Mouse (Mus musculus) embryonic facial prominence, embryonic 11.5 days (tissue): ENCODE data around the gene Tsfm. TPM values are rescaled to one million over a fixed set of nuclear protein-coding genes. Genes with fewer than 3 reads are reported as not detected.

Source experiments
- ATAC-seq: fragments of 200-750 bp; cut with Nextera tagmentation; replicated peaks from 2 replicates; pipeline ENCODE4 v1.8.0; 2017; ENCODE audit warnings: low read depth; ENCODE audit not compliant: insufficient number of reproducible peaks, low FRiP score, low TSS enrichment
- DNase-seq: peaks from one replicate; pipeline ENCODE4 v3.0.0-alpha.2; 2015; ENCODE audit warnings: low spot score
- H3K27ac ChIP-seq: fragments of 300-500 bp; sonication (generic); replicated peaks from 2 replicates; pipeline ENCODE4 v1.5.1; 2014; ENCODE audit warnings: mild to moderate bottlenecking, low read depth, low read length, control low read depth
- H3K27me3 ChIP-seq: fragments of 300-500 bp; sonication (generic); 2 replicates; pipeline ENCODE4 v1.6.1; 2014; ENCODE audit warnings: mild to moderate bottlenecking, low read length, moderate library complexity, mixed read lengths; ENCODE audit not compliant: control insufficient read depth, insufficient read depth
- H3K36me3 ChIP-seq: fragments of 300-500 bp; sonication (generic); replicated peaks from 2 replicates; pipeline ENCODE4 v1.6.1; 2014; ENCODE audit warnings: low read depth, mild to moderate bottlenecking, low read length, moderate library complexity, mixed read lengths; ENCODE audit not compliant: control insufficient read depth, insufficient read depth
- H3K4me1 ChIP-seq: fragments of 300-500 bp; sonication (generic); 2 replicates; pipeline ENCODE4 v1.6.1; 2014; ENCODE audit warnings: low read length, mixed read lengths; ENCODE audit not compliant: control insufficient read depth, insufficient read depth
- H3K4me2 ChIP-seq: fragments of 300-500 bp; sonication (generic); 2 replicates; pipeline ENCODE4 v1.6.1; 2014; ENCODE audit warnings: low read depth, mild to moderate bottlenecking, control low read depth, low read length, moderate library complexity
- H3K4me3 ChIP-seq: fragments of 300-500 bp; sonication (generic); 2 replicates; pipeline ENCODE4 v1.5.1; 2014; ENCODE audit warnings: low read depth, low read length, control low read depth
- H3K9ac ChIP-seq: fragments of 300-500 bp; sonication (generic); replicated peaks from 2 replicates; pipeline ENCODE4 v1.6.1; 2014; ENCODE audit warnings: mild to moderate bottlenecking, control low read depth, low read length
- H3K9me3 ChIP-seq: fragments of 300-500 bp; sonication (generic); replicated peaks from 2 replicates; pipeline ENCODE4 v1.6.1; 2016; ENCODE audit warnings: mild to moderate bottlenecking, low read length, inconsistent platforms, mixed read lengths; ENCODE audit not compliant: control insufficient read depth
- WGBS: fragments of 180-500 bp; shearing (Covaris S2); extraction: QIAGEN DNeasy Blood & Tissue Kit; methylation state at CpG from one replicate; pipeline ENCODE4 v1.1.7; 2014; 5-methylcytosine and 5-hydroxymethylcytosine counted together
- polyA plus RNA-seq: library from polyadenylated mRNA; unstranded; fragments of >200 nt; fragmentation: Nextera tagmentation; extraction: Ambion mirVana; gene quantifications from 2 replicates; pipeline ENCODE4 v1.2.1, GENCODE M21; 2014

The Tsfm gene
- polyA plus RNA-seq, 1 experiment from 2014 or later, result 88.5 TPM

- no peak overlapping the region for H3K27ac ChIP-seq
- peak overlapping the region; percentile 78 for H3K4me3 ChIP-seq
- peaks cover 3% of the 10 kb centered on the region for H3K36me3 ChIP-seq
- 23% methylated on average over 5 of the region's 5 CpGs for WGBS
- ATAC-seq (no peak), DNase-seq (no peak)
- H3K9me3 ChIP-seq, result no peaks in the 10 kb centered on the region
- peak overlapping the region; percentile 72 for H3K9ac ChIP-seq
- H3K4me1 ChIP-seq, result no peaks in the 10 kb centered on the region
- no peaks in the 10 kb centered on the region; the same call in none of the 2 replicates for H3K27me3 ChIP-seq
- peak overlapping the region; percentile 85 for H3K4me2 ChIP-seq
Measured at GRCm38 (mm10) chr10:127042468-127043115, 12.0 kb upstream of the Tsfm start.

- no peaks in the 10 kb centered on the region for H3K4me1 ChIP-seq
- H3K27ac ChIP-seq, result no peak overlapping the region; the same call in 1 of the 2 replicates
- under 1% methylated on average over 41 of the region's 44 CpGs for WGBS
- ATAC-seq (peak; percentile 82), DNase-seq (peak; percentile 94)
- peak overlapping the region; percentile 72 for H3K9ac ChIP-seq
- peaks cover 3% of the 10 kb centered on the region for H3K36me3 ChIP-seq
- H3K4me2 ChIP-seq, result peak overlapping the region; percentile 85
- H3K27me3 ChIP-seq, result no peaks in the 10 kb centered on the region
- peak overlapping the region; percentile 78 for H3K4me3 ChIP-seq
- H3K9me3 ChIP-seq, result no peaks in the 10 kb centered on the region
Measured at GRCm38 (mm10) chr10:127041774-127042338, 11.2 kb upstream of the Tsfm start.

DNA sequence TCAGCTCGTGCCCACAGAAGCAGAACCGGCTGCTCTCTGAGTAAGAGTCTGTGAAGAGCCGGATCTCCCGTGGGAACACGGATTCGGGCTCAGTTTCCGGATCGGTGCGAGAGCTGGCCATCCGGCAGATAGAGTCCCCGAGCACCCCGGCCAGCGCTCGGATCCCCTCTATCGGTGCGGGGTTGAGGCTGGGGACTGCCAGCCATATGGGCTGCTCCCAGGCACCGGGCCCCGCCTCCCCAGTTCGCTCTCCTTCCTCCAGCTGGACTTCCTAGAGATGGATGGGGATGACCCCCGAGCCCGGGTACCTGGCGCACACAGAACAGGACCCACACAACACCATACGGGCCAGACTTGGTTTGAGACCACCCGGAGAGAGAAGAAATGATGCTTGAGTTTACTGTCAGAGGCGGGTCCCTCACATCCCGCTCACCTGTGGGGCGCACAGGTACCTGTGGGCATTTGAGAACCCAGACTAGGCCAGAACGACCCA lies 10.7 kb upstream of the Tsfm start, which contains the start of the genes Mettl1 and Eef1akmt3:
Gene Mettl1 (plus strand): TSS at position 141 of the 493 bp plus-strand sequence.
Gene Eef1akmt3 (minus strand): TSS at position 240 of the 493 bp plus-strand sequence.
- peak; percentile 55 for DNase-seq
- Histone ChIP-seq H3K27ac (no peak within 1 kb of the TSS; the same call in 1 of the 2 replicates), H3K4me1 (no peaks in the 10 kb centered on the region), H3K4me2 (peak within 1 kb of the TSS; percentile 85), H3K36me3 (peaks cover 3% of the 10 kb centered on the region), H3K27me3 (no peaks in the 10 kb centered on the region), H3K9ac (peak within 1 kb of the TSS; percentile 72), H3K4me3 (peak within 1 kb of the TSS; percentile 78), H3K9me3 (no peaks in the 10 kb centered on the region)
- WGBS, result 0% methylated on average over 27 of the region's 28 CpGs
- peak; percentile 79 for ATAC-seq

GRCm38 (mm10) chr10:127040569-127041214 lies 10.1 kb upstream of the Tsfm start:
- H3K27me3 ChIP-seq, result no peaks in the 10 kb centered on the region
- WGBS, result 2% methylated on average over 20 of the region's 20 CpGs
- DNase-seq (peak; percentile 16), ATAC-seq (peak; percentile 44)
- peaks cover 3% of the 10 kb centered on the region for H3K36me3 ChIP-seq
- H3K4me1 ChIP-seq, result no peaks in the 10 kb centered on the region
- peak overlapping the region; percentile 72 for H3K9ac ChIP-seq
- peak overlapping the region; percentile 78 for H3K4me3 ChIP-seq
- H3K9me3 ChIP-seq, result no peaks in the 10 kb centered on the region
- no peak overlapping the region for H3K27ac ChIP-seq
- peak overlapping the region; percentile 85 for H3K4me2 ChIP-seq

DNA sequence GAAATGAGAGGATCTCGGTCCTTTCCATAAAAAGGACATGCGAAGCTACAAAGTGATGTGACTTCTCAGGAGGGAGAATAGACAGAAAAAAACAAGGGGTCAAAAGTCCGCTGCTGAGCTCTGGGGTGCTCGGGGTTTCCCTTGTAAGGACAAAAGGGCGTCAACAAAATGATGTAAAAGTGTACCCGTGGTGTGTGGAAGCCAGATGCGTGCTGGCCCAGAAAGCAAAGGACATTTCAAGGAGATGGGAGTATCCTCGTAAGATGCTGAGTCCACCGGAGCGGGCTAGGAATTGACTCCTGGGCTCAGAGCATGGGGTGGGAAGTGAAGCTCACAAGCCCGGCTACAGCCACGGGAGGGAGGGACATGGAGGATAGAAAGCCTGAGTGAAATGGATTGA lies 7.0 kb upstream of the Tsfm start:
- WGBS, result 80% methylated on average over 12 of the region's 12 CpGs
- DNase-seq, result no peak
- Histone ChIP-seq H3K9ac (no peak overlapping the region), H3K4me2 (no peak overlapping the region), H3K27ac (no peak overlapping the region), H3K27me3 (no peaks in the 10 kb centered on the region), H3K36me3 (no peaks in the 10 kb centered on the region), H3K4me3 (no peak overlapping the region), H3K9me3 (no peaks in the 10 kb centered on the region), H3K4me1 (no peaks in the 10 kb centered on the region)
- ATAC-seq, result no peak

GRCm38 (mm10) chr10:127036273-127036672 lies 5.6 kb upstream of the Tsfm start:
- Histone ChIP-seq H3K27ac (no peak overlapping the region), H3K9me3 (no peaks in the 10 kb centered on the region), H3K4me2 (no peak overlapping the region), H3K4me3 (no peak overlapping the region), H3K27me3 (no peaks in the 10 kb centered on the region), H3K36me3 (no peaks in the 10 kb centered on the region), H3K4me1 (no peaks in the 10 kb centered on the region), H3K9ac (no peak overlapping the region)
- no peak for ATAC-seq
- no peak for DNase-seq
- WGBS, result 83% methylated on average over 12 of the region's 12 CpGs

GRCm38 (mm10) chr10:127033301-127033741 lies 2.7 kb upstream of the Tsfm start:
- H3K27me3 ChIP-seq, result no peaks in the 10 kb centered on the region
- no peak overlapping the region for H3K4me2 ChIP-seq
- ATAC-seq (no peak), DNase-seq (no peak)
- H3K27ac ChIP-seq, result no peak overlapping the region
- H3K4me1 ChIP-seq, result no peaks in the 10 kb centered on the region
- H3K9me3 ChIP-seq, result no peaks in the 10 kb centered on the region
- H3K9ac ChIP-seq, result no peak overlapping the region
- WGBS, result 81% methylated on average over 8 of the region's 8 CpGs
- H3K4me3 ChIP-seq, result no peak overlapping the region
- 0 out of 2 replicates have a peak, but pooled peaks cover 2% of the 10 kb centered on the region for H3K36me3 ChIP-seq
